Mouse (Mus musculus) intestine, embryonic 16.5 days (tissue): ENCODE results near the gene Ehbp1. TPM values are rescaled to one million over a fixed set of nuclear protein-coding genes. Genes with fewer than 3 reads are reported as not detected.

Source experiments
- ATAC-seq: fragments of 200-750 bp; cut with Nextera tagmentation; 2 replicates; pipeline ENCODE4 v1.8.0; 2017; ENCODE audit warnings: moderate TSS enrichment, moderate library complexity
- H3K27ac ChIP-seq: fragments of 300-500 bp; sonication (generic); 2 replicates; pipeline ENCODE4 v1.5.1; 2014; ENCODE audit warnings: mild to moderate bottlenecking, low read length
- H3K27me3 ChIP-seq: fragments of 300-500 bp; sonication (generic); replicated peaks from 2 replicates; pipeline ENCODE4 v1.6.1; 2014; ENCODE audit warnings: low read length, control low read depth, mixed read lengths; ENCODE audit not compliant: control insufficient read depth, insufficient read depth
- H3K36me3 ChIP-seq: fragments of 300-500 bp; sonication (generic); 2 replicates; pipeline ENCODE4 v1.6.1; 2014; ENCODE audit warnings: low read length, control low read depth; ENCODE audit not compliant: control insufficient read depth, insufficient read depth
- H3K4me1 ChIP-seq: fragments of 300-500 bp; sonication (generic); 2 replicates; pipeline ENCODE4 v1.6.1; 2014; ENCODE audit warnings: low read length, control low read depth, mixed read lengths; ENCODE audit not compliant: control insufficient read depth, insufficient read depth
- H3K4me2 ChIP-seq: fragments of 300-500 bp; sonication (generic); 2 replicates; pipeline ENCODE4 v1.6.1; 2014; ENCODE audit warnings: low read depth, low read length, control low read depth
- H3K4me3 ChIP-seq: fragments of 300-500 bp; sonication (generic); 2 replicates; pipeline ENCODE4 v1.5.1; 2014; ENCODE audit warnings: mild to moderate bottlenecking, low read length
- H3K9ac ChIP-seq: fragments of 300-500 bp; sonication (generic); 2 replicates; pipeline ENCODE4 v1.6.1; 2014; ENCODE audit warnings: low read depth, low read length
- H3K9me3 ChIP-seq: fragments of 300-500 bp; sonication (generic); 2 replicates; pipeline ENCODE4 v1.6.1; 2016; ENCODE audit warnings: low read length, control low read depth; ENCODE audit not compliant: control insufficient read depth
- WGBS: fragments of 180-500 bp; shearing (Covaris S2); extraction: QIAGEN DNeasy Blood & Tissue Kit; methylation state at CpG from one replicate; pipeline ENCODE4 v1.1.7; 2014; 5-methylcytosine and 5-hydroxymethylcytosine counted together
- polyA plus RNA-seq: library from polyadenylated mRNA; unstranded; fragments of >200 nt; fragmentation: Nextera tagmentation; extraction: Ambion mirVana; gene quantifications from 2 replicates; pipeline ENCODE4 v1.2.1, GENCODE M21; 2015

Ehbp1 gene
- polyA plus RNA-seq, 1 experiment from 2014 or later: 8.2 TPM

DNA sequence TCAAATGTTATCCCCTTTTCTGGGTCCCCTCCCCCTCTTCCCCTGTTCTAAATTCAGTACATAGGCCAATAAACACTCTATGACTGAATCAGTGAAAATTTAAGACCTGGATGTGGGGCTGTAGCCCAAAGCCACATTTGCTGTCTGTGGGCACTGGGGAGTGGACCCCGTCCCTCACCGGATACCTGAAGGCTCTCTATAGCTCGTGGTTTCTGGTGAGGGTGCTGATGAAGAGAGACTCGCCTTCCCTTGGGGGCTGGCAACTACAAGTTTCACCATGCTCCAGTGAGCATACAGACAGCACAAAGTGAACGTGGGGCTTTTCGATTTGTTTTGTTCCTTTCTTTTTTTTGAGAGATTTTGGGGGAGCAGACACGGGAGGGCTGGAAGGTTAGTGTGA is 125.2 kb downstream of the Ehbp1 start:
- Histone ChIP-seq H3K27ac (no peak overlapping the region), H3K27me3 (no peaks in the 10 kb centered on the region), H3K4me3 (no peak overlapping the region), H3K36me3 (no peaks in the 10 kb centered on the region), H3K9me3 (no peaks in the 10 kb centered on the region), H3K9ac (no peak overlapping the region), H3K4me1 (no peaks in the 10 kb centered on the region), H3K4me2 (no peak overlapping the region)
- ATAC-seq: no peak
- 88% methylated on average over 7 of the region's 7 CpGs for WGBS

DNA sequence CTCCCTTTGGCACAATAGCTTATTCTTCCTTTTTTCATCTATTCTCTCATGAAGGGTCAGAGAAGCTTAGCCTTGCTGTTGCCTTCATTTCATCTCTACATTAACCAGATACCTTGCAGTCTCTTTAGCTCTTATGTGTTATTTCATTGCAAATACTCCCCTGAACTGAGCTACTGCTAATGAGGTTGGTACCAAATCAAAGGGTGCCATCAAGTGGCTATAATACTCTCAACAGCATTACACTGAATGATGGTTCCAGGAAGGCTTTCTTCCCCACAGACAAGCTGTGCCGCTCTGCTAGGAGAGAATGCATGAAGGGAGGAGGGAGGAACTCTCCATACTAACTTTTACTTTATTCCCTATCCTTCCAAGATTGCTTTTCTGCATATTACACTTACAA is 135.5 kb downstream of the Ehbp1 start:
- Histone ChIP-seq H3K36me3 (no peaks in the 10 kb centered on the region), H3K4me2 (no peak overlapping the region), H3K4me1 (no peaks in the 10 kb centered on the region), H3K9me3 (no peaks in the 10 kb centered on the region), H3K27me3 (no peaks in the 10 kb centered on the region), H3K27ac (no peak overlapping the region), H3K9ac (no peak overlapping the region), H3K4me3 (no peak overlapping the region)
- whole genome bisulfite sequencing: 52% methylated on average over 1 of the region's 1 CpGs
- ATAC-seq: no peak

DNA sequence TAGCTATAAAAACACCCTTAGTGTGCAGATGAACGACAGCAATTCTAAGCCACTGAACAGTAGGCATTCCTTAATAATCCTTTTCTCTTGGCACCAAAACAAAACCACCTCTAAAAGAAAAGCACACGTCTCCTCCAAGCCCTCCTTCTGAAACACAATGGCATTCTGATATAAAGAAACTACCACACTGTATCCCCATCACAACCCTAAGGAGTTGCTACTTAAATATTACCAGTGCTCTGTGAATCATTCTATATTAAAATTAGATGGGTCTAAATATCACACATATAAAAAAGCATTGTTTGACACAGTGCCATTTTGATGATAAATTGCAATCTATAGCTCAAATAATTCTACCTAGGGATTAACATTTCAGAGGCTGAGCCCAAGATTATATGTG is 135.9 kb downstream of the Ehbp1 start:
- Histone ChIP-seq H3K4me1 (no peaks in the 10 kb centered on the region), H3K4me2 (no peak overlapping the region), H3K4me3 (no peak overlapping the region), H3K9ac (no peak overlapping the region), H3K27ac (no peak overlapping the region), H3K36me3 (no peaks in the 10 kb centered on the region), H3K9me3 (no peaks in the 10 kb centered on the region), H3K27me3 (no peaks in the 10 kb centered on the region)
- WGBS: 77% methylated on average over 2 of the region's 2 CpGs
- no peak for ATAC-seq

DNA sequence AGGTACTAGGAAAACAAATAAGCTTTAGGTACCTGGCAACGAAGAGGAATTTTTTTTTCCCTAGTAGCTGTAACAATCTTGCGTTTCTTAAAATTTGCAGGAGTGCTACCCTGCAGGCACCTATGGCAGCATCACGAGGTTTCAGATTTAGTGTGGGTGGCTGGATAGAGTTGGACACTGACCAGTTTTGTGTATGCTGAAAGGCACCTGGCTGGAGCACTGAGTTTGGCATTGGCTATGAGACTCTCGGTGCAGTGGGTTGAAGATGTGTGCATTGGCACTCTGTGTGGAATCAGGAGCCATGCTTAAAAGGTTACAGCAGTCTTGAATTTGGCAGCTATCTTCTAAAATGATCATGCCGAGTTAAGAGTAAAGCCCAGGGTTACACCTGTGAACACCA is 138.7 kb downstream of the Ehbp1 start:
- Histone ChIP-seq H3K9me3 (no peaks in the 10 kb centered on the region), H3K27ac (no peak overlapping the region), H3K36me3 (no peaks in the 10 kb centered on the region), H3K9ac (no peak overlapping the region), H3K27me3 (no peaks in the 10 kb centered on the region), H3K4me3 (no peak overlapping the region), H3K4me2 (no peak overlapping the region), H3K4me1 (no peaks in the 10 kb centered on the region)
- WGBS: 92% methylated on average over 5 of the region's 5 CpGs
- ATAC-seq: no peak

DNA sequence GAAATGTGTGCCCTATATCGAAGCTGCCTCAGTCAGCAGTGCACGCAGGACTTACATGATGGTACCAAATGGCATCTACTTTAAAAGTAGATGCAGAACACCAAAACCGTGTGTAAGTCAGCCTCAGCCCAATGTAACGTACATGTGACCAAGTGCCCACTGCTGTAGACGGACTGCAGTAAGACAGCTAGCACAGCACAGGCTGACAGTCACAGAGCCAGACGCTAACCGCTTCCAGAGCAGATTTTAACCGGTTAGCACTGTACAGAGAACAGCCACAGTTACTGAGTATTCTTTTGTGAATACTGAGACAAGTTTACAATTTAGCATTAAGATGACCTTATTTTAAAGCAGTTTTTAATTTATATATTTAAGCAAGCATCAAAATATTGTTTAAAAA is 141.0 kb downstream of the Ehbp1 start:
- no peaks in the 10 kb centered on the region for H3K4me1 ChIP-seq
- H3K36me3 ChIP-seq: no peaks in the 10 kb centered on the region
- no peaks in the 10 kb centered on the region for H3K27me3 ChIP-seq
- no peaks in the 10 kb centered on the region for H3K9me3 ChIP-seq
- no peak overlapping the region for H3K4me3 ChIP-seq
- H3K27ac ChIP-seq: no peak overlapping the region
- H3K9ac ChIP-seq: no peak overlapping the region
- no peak for ATAC-seq
- WGBS: 91% methylated on average over 8 of the region's 8 CpGs
- H3K4me2 ChIP-seq: no peak overlapping the region

DNA sequence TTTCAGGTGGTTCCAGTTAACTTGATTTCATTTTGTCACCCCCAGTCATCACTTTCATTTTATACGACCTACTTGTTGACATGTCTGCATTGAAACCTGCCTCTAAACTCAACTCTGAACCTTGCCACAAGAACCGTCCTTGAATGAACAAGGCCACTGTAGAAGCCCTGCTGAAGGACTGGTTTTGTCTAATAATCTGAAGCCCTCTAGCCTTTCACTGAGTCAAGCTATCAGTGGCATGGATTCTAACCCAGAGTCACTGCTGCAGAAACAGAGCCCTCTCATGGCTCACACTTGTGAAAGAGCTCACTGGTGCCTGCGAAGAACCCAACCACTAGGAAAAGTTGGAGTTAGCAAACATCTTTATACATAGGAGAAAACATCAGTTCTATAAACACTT is 142.2 kb downstream of the Ehbp1 start:
- Histone ChIP-seq H3K4me1 (no peaks in the 10 kb centered on the region), H3K9ac (no peak overlapping the region), H3K9me3 (no peaks in the 10 kb centered on the region), H3K36me3 (no peaks in the 10 kb centered on the region), H3K27ac (no peak overlapping the region), H3K27me3 (no peaks in the 10 kb centered on the region), H3K4me3 (no peak overlapping the region), H3K4me2 (no peak overlapping the region)
- WGBS: 69% methylated on average over 3 of the region's 3 CpGs
- no peak for ATAC-seq

DNA sequence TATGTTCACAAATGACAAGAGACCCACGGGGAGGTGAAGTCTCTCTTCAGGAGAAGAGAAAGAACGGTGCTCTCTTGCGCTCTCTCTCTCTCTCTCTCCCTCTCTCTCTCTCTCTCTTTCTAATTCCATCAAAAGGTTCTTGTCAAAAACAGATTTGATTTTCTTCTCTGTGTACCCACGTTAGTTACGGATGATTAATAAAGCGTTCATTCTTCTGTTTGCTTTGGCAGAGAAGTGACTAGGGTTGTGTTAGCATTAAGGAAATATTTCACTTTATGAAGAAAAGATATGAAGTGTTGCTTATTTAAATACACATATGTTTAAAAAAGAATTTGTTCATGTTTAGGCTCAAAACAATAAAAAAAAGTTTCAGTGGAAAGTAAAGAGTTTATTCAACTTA is 143.7 kb downstream of the Ehbp1 start:
- no peak for ATAC-seq
- WGBS: 66% methylated on average over 6 of the region's 6 CpGs

DNA sequence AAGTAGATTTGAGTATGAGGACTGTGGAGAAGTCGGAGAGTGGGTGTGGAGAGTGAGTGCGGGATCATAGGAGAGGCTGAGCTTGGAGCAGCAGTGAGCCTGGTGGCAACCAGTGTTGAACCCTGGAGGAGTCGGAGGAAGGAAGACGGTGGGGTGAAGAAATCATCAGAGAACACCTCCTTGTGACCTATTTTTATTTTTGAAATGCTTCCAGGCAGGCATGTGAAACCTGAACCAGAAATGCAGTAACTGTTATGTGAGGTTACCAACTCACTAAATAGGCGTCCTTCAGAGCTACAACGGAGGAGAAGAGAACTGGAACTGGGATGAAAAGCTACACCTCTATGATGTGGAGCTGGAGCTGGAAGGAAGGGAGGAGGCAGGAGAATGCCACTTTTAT is 144.2 kb downstream of the Ehbp1 start:
- Histone ChIP-seq H3K9ac (no peak overlapping the region), H3K9me3 (no peaks in the 10 kb centered on the region), H3K27me3 (no peaks in the 10 kb centered on the region), H3K27ac (no peak overlapping the region), H3K4me2 (no peak overlapping the region), H3K36me3 (no peaks in the 10 kb centered on the region), H3K4me3 (no peak overlapping the region), H3K4me1 (no peaks in the 10 kb centered on the region)
- 82% methylated on average over 6 of the region's 6 CpGs for WGBS
- ATAC-seq: no peak

More for the DNA sequence above, 143.7 kb downstream of the Ehbp1 start:
- H3K9me3 ChIP-seq: no peaks in the 10 kb centered on the region
- H3K4me2 ChIP-seq: no peak overlapping the region
- H3K36me3 ChIP-seq: no peaks in the 10 kb centered on the region
- no peak overlapping the region for H3K27ac ChIP-seq
- no peaks in the 10 kb centered on the region for H3K27me3 ChIP-seq
- H3K4me3 ChIP-seq: no peak overlapping the region
- no peak overlapping the region for H3K9ac ChIP-seq
- H3K4me1 ChIP-seq: no peaks in the 10 kb centered on the region

DNA sequence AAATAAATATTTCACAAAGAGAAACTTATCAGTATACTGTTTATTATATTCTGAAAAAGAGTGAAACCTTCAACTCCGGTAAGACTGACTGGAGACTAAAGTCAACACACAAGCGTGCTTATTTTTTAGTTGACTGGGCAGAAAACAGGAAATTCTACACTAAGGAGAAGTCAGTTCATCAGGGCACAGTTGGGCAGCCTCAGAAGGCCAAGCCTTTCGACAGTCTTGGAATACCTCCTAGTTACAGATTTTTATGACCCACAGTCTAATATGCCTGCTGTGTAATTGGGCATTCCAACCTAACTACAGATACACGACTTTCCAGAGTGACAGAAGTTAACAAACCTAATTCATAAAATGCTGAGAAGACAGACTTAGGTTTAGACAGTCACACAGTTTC is 145.3 kb downstream of the Ehbp1 start:
- Histone ChIP-seq H3K9ac (no peak overlapping the region), H3K27me3 (no peaks in the 10 kb centered on the region), H3K4me2 (no peak overlapping the region), H3K4me1 (no peaks in the 10 kb centered on the region), H3K27ac (no peak overlapping the region), H3K9me3 (no peaks in the 10 kb centered on the region), H3K36me3 (no peaks in the 10 kb centered on the region), H3K4me3 (no peak overlapping the region)
- 64% methylated on average over 4 of the region's 4 CpGs for WGBS
- ATAC-seq: no peak

DNA sequence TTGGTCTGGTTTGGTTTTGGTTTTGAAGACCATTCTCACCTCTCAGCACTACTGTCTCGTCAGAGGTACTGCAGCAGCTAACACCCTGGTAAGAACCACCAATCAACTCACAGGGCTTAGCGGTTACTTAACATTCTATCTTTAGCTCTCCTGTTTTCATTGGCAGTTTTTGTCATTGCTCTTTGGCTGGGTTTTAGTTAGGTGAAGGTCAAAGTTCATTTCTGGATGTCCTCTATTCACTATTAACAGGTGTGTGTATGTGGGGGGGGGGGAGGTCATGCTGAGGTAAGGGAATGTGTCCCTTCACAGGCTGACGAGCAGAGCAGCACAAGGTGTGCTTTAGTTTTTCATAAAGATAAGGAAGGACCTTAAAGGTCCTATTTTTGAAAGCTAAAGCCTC is 147.5 kb downstream of the Ehbp1 start:
- no peaks in the 10 kb centered on the region for H3K4me1 ChIP-seq
- no peak overlapping the region for H3K27ac ChIP-seq
- 69% methylated on average over 3 of the region's 3 CpGs for WGBS
- no peak for ATAC-seq
- no peak overlapping the region for H3K4me2 ChIP-seq
- H3K9me3 ChIP-seq: no peaks in the 10 kb centered on the region
- H3K27me3 ChIP-seq: no peaks in the 10 kb centered on the region
- no peak overlapping the region for H3K9ac ChIP-seq
- no peaks in the 10 kb centered on the region for H3K36me3 ChIP-seq
- H3K4me3 ChIP-seq: no peak overlapping the region
